Comparison of ENCODE assay signal across 22 mouse cellular contexts in the genomic region with DNA sequence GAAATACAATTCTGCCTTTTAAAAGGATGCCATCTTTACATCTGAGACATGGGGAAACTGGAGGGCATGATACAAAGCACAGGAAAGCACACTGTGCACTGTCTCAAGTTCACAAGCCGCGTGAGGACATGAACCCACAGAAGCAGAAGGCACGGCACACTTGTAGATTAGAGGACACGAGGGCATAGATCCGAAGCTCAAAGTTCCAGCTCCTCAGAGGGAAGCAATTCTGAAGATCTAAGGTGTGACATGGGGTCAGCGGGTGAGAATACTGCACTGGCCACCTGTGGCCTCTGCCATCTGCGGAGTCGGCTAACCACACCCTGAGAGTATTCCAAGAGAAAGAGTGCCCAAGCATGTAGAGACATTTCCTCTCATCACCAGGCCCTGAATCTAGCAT.
A peak's percentile ranks its signal among the peaks of the same experiment; 100 is the strongest.
DNase-seq lines count a peak whose midpoint lies in the region; ATAC-seq and TF ChIP-seq lines count a peak whose summit lies in the region.
"Had no signal": no experiment of that assay in that cellular context is flagged by ENCODE, and none has a peak within 500 bp of the region (broad histone marks: within the 10 kb centered on the region; RNA-seq: fewer than 3 reads in every experiment).

No protein-coding gene starts in this region.

- no peak for TF ChIP-seq CTCF in kidney, adult 2 months (conservative IDR thresholded peaks at IDR 0.05; ENCODE audit: insufficient read depth, insufficient read length, low read depth, low read length)
- TF ChIP-seq CTCF in small intestine, adult 2 months (IDR thresholded peaks at IDR 0.05; ENCODE audit: extremely low read depth, insufficient read length, insufficient replicate concordance, low read depth, low read length): no peak

- ATAC-seq in heart, embryonic 12.5 days (ENCODE audit: insufficient number of reproducible peaks, low FRiP score): no peak
- ATAC-seq in kidney, embryonic 16.5 days (ENCODE audit: low FRiP score, low TSS enrichment): no peak
- ATAC-seq: activated CD4-positive, CD25-positive, alpha-beta regulatory T cell, adult 4 months; forebrain, embryonic 13.5 days; forebrain, embryonic 16.5 days had no signal

- DNase-seq in heart, embryonic 10.5 days (ENCODE audit: low spot score): no peak
- peak; percentile 64 for DNase-seq in kidney, adult 2 months
- peak; percentile 35 for DNase-seq in kidney, postnatal 14 days
- no peak for DNase-seq in kidney, postnatal 4 days
- no peak for DNase-seq in heart, adult 9 months (ENCODE audit: low spot score in 2 of 2)
- DNase-seq: adrenal gland, adult 8-10 months; adrenal gland, postnatal 25 days; cerebellum, adult 18-20 months; cerebellum, adult 9-10 months; cerebellum, postnatal 14 days; gastrocnemius, adult 2 months; gastrocnemius, postnatal 14 days; heart, adult 11 months had no signal

- H3K4me1 ChIP-seq in heart, embryonic 10.5 days: peaks cover 37% of the 10 kb centered on the region
- peaks cover 49% of the 10 kb centered on the region for H3K4me1 ChIP-seq in heart, embryonic 12.5 days (replicated peaks)
- peaks cover 37% of the 10 kb centered on the region; the same call in 1 of the 2 replicates for H3K4me1 ChIP-seq in kidney, adult 2 months (ENCODE audit: control insufficient read depth, insufficient read depth, low read length)
- H3K4me1 ChIP-seq in kidney, embryonic 16.5 days (ENCODE audit: insufficient read depth, low read length): no peaks in the 10 kb centered on the region
- peaks cover 27% of the 10 kb centered on the region; the same call in 1 of the 2 replicates for H3K4me1 ChIP-seq in small intestine, adult 2 months (ENCODE audit: control insufficient read depth, insufficient read depth, insufficient read length, low read length)
- H3K4me1 ChIP-seq: forebrain, embryonic 10.5 days; hindbrain, embryonic 12.5 days had no signal

- H3K9me3 ChIP-seq in heart, embryonic 10.5 days: no peaks in the 10 kb centered on the region
- no peaks in the 10 kb centered on the region for H3K9me3 ChIP-seq in heart, embryonic 12.5 days (replicated peaks)
- H3K9me3 ChIP-seq in kidney, embryonic 16.5 days (ENCODE audit: low read length): no peaks in the 10 kb centered on the region
- H3K9me3 ChIP-seq: forebrain, embryonic 10.5 days; forebrain, embryonic 13.5 days; hindbrain, embryonic 12.5 days; hindbrain, embryonic 15.5 days had no signal

- no peak overlapping the region for H3K4me2 ChIP-seq in heart, embryonic 12.5 days
- H3K4me2 ChIP-seq in kidney, embryonic 16.5 days (replicated peaks; ENCODE audit: low read depth, low read length): no peak overlapping the region
- H3K4me2 ChIP-seq: forebrain, embryonic 13.5 days; hindbrain, embryonic 12.5 days; hindbrain, embryonic 15.5 days had no signal

- peak overlapping the region; percentile 48; the same call in 1 of the 2 replicates for H3K27ac ChIP-seq in heart, embryonic 10.5 days
- no peak overlapping the region for H3K27ac ChIP-seq in heart, embryonic 12.5 days (ENCODE audit: poor library complexity, severe bottlenecking)
- H3K27ac ChIP-seq in kidney, adult 2 months (ENCODE audit: insufficient read depth, low read depth, low read length): no peak overlapping the region
- H3K27ac ChIP-seq in kidney, embryonic 16.5 days (ENCODE audit: low read length): no peak overlapping the region
- peak overlapping the region; percentile 84 for H3K27ac ChIP-seq in small intestine, adult 2 months (ENCODE audit: insufficient read depth, low read depth, low read length)
- H3K27ac ChIP-seq: forebrain, embryonic 10.5 days; forebrain, embryonic 13.5 days; gastrocnemius, adult 2 months; hindbrain, embryonic 12.5 days; hindbrain, embryonic 15.5 days had no signal

- no peaks in the 10 kb centered on the region for H3K27me3 ChIP-seq in heart, embryonic 10.5 days (ENCODE audit: insufficient read depth, poor library complexity, severe bottlenecking)
- 0 out of 2 replicates have a peak, but pooled peaks cover 7% of the 10 kb centered on the region for H3K27me3 ChIP-seq in heart, embryonic 12.5 days (replicated peaks)
- H3K27me3 ChIP-seq in kidney, adult 2 months (replicated peaks; ENCODE audit: control insufficient read depth, insufficient read depth, low read length): no peaks in the 10 kb centered on the region
- H3K27me3 ChIP-seq in kidney, embryonic 16.5 days (ENCODE audit: insufficient read depth, low read length): no peaks in the 10 kb centered on the region
- H3K27me3 ChIP-seq in small intestine, adult 2 months (ENCODE audit: control insufficient read depth, insufficient read depth, low read length): no peaks in the 10 kb centered on the region
- H3K27me3 ChIP-seq: forebrain, embryonic 13.5 days; hindbrain, embryonic 12.5 days; hindbrain, embryonic 15.5 days had no signal

- WGBS in heart, embryonic 10.5 days: 76% methylated on average over 8 of the region's 8 CpGs
- 74% methylated on average over 8 of the region's 8 CpGs for WGBS in heart, embryonic 12.5 days
- WGBS in kidney, adult 2 months: 55% methylated on average over 8 of the region's 8 CpGs
- WGBS in kidney, embryonic 16.5 days: 86% methylated on average over 8 of the region's 8 CpGs
- WGBS in small intestine, adult 2 months: 45% methylated on average over 8 of the region's 8 CpGs

- TF ChIP-seq POLR2A in kidney, adult 2 months (IDR thresholded peaks at IDR 0.05; ENCODE audit: low read depth, low read length): no peak
- TF ChIP-seq POLR2A in small intestine, adult 2 months (IDR thresholded peaks at IDR 0.05; ENCODE audit: low read depth, low read length): no peak

- H3K9ac ChIP-seq in heart, embryonic 12.5 days: no peak overlapping the region
- H3K9ac ChIP-seq in kidney, embryonic 16.5 days (replicated peaks; ENCODE audit: low read length): no peak overlapping the region
- H3K9ac ChIP-seq: forebrain, embryonic 13.5 days; hindbrain, embryonic 12.5 days; hindbrain, embryonic 15.5 days had no signal

- peaks cover 13% of the 10 kb centered on the region for H3K36me3 ChIP-seq in heart, embryonic 10.5 days
- H3K36me3 ChIP-seq in heart, embryonic 12.5 days: peaks cover 6% of the 10 kb centered on the region
- peaks cover 3% of the 10 kb centered on the region; the same call in 1 of the 2 replicates for H3K36me3 ChIP-seq in kidney, adult 2 months (ENCODE audit: control insufficient read depth, insufficient read depth, low read length)
- H3K36me3 ChIP-seq in kidney, embryonic 16.5 days (ENCODE audit: insufficient read depth, low read length): no peaks in the 10 kb centered on the region; the same call in 1 of the 2 replicates
- peaks cover 13% of the 10 kb centered on the region for H3K36me3 ChIP-seq in small intestine, adult 2 months (ENCODE audit: control insufficient read depth, insufficient read depth, low read length)
- H3K36me3 ChIP-seq: hindbrain, embryonic 12.5 days; hindbrain, embryonic 15.5 days had no signal

- no peak overlapping the region for H3K4me3 ChIP-seq in heart, embryonic 10.5 days
- no peak overlapping the region for H3K4me3 ChIP-seq in heart, embryonic 12.5 days
- no peak overlapping the region for H3K4me3 ChIP-seq in kidney, adult 2 months (ENCODE audit: insufficient read depth, low read depth, low read length)
- no peak overlapping the region for H3K4me3 ChIP-seq in kidney, embryonic 16.5 days (ENCODE audit: low read length)
- H3K4me3 ChIP-seq in small intestine, adult 2 months (ENCODE audit: low read depth, low read length): no peak overlapping the region
- H3K4me3 ChIP-seq: forebrain, embryonic 10.5 days; forebrain, embryonic 13.5 days; gastrocnemius, adult 2 months; hindbrain, embryonic 12.5 days; hindbrain, embryonic 15.5 days had no signal

Comparison
In these comparisons a context has a peak if more than half of its experiments do, and no peak if none do; other contexts are left out.
1. DNase-seq: peak in kidney, adult 2 months (single experiment) and kidney, postnatal 14 days (single experiment); none in heart, embryonic 10.5 days (single experiment), kidney, postnatal 4 days (0 of 2) and heart, adult 9 months (0 of 2).
2. H3K27ac ChIP-seq: peak in heart, embryonic 10.5 days (single experiment) and small intestine, adult 2 months (single experiment); none in heart, embryonic 12.5 days (single experiment), kidney, adult 2 months (single experiment) and kidney, embryonic 16.5 days (single experiment).